Mouse (Mus musculus): ENCODE measurements around the gene Ech1. TPM values are rescaled to one million over a fixed set of nuclear protein-coding genes. Genes with fewer than 3 reads are reported as not detected.

The Ech1 gene
- total and polyA plus RNA-seq, 3 experiments, result 74.7 to 99.5 TPM; not detected in 1

DNA sequence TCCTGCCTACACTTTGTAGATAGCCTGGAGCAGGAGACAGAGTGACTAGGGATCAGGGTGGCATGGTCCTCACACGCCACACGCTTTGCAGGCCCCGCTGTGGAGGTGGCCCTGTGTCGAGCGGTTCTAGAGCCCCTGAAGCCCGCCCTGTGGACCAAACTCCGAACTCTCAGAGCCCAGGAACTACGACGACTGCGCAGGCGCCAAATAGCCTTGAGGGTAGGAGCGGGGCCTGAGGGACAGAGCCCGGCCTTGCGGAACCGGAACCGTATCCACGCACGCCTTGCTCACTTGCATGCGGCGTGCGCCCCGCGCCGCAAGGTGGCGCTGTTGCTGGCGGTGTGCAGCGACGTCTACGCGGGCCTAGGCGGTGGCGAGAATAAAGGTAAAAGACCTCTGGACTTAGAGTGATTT is 28.4 kb upstream of the Ech1 start (continued):
- TF ChIP-seq ZKSCAN1 (IDR thresholded peaks at IDR 0.05; ENCODE audit: low read depth, low read length) (no peak), KAT2A (conservative IDR thresholded peaks at IDR 0.05; ENCODE audit: low read depth, low read length) (no peak), TAL1 (IDR thresholded peaks at IDR 0.05; ENCODE audit: low read length) (no peak), SIN3A (IDR thresholded peaks at IDR 0.05; ENCODE audit: low read length) (peak; percentile 76), SMC3 (IDR thresholded peaks at IDR 0.05; ENCODE audit: low read depth, low read length) (peak; percentile 93), MEF2A (IDR thresholded peaks at IDR 0.05; ENCODE audit: extremely low read depth, insufficient replicate concordance, low read depth, low read length, poor library complexity, severe bottlenecking) (no peak), MAX (IDR thresholded peaks at IDR 0.05; ENCODE audit: low read length) (peak; percentile 69), GABPA (IDR thresholded peaks at IDR 0.05; ENCODE audit: low read depth, low read length) (no peak), ZNF384 (IDR thresholded peaks at IDR 0.05; ENCODE audit: low read depth, low read length) (peak; percentile 67; the same call in 1 of the 2 replicates), UBTF (IDR thresholded peaks at IDR 0.05; ENCODE audit: borderline replicate concordance, insufficient read depth, low read depth, low read length) (no peak), NRF1 (IDR thresholded peaks at IDR 0.05; ENCODE audit: insufficient read depth, low read depth, low read length, poor library complexity, severe bottlenecking) (peak; percentile 45; the same call in 1 of the 2 replicates), CHD1 (IDR thresholded peaks at IDR 0.05; ENCODE audit: low read depth, low read length) (no peak), POLR2AphosphoS2 (IDR thresholded peaks at IDR 0.05; ENCODE audit: low read length) (no peak), ZMIZ1 (IDR thresholded peaks at IDR 0.05; ENCODE audit: low read depth, low read length) (no peak), TCF12 (IDR thresholded peaks at IDR 0.05; ENCODE audit: low read depth, low read length) (peak; percentile 43), MXI1 (IDR thresholded peaks at IDR 0.05; ENCODE audit: low read depth, low read length) (peak; percentile 80), POLR2AphosphoS5 (IDR thresholded peaks at IDR 0.05; ENCODE audit: borderline replicate concordance, low read depth, low read length) (no peak), JUND (IDR thresholded peaks at IDR 0.05; ENCODE audit: low read depth, low read length) (no peak), ETS1 (IDR thresholded peaks at IDR 0.05; ENCODE audit: low read depth, low read length) (no peak)

DNA sequence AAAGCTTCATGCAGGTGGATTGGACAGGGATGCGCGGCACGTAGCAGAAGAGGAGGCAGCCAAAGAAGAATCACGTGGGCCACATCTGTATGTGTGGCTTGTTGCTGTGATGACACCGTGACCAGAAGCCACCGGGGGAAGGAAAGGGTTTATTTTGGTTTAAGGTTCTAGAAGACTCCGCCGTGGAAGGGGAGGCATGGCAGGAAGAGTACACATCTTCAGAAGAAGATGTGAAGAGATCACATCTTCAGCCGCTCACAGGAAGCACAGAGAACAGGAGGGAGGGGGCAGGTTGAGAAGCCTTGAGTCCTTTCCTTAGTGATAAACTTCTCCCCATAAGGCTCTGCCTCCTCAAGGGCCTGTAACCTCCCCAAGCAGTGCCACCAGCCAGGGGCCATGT is 25.0 kb upstream of the Ech1 start:
- Histone ChIP-seq H3K9ac (ENCODE audit: control insufficient read depth, low read depth, low read length, poor library complexity, severe bottlenecking) (no peak overlapping the region), H3K4me1 (ENCODE audit: control insufficient read depth in 1 of 2, insufficient read depth in 2 of 2, low read length in 2 of 2) (peaks cover 18% of the 10 kb centered on the region in 2 experiments), H3K36me3 (ENCODE audit: control insufficient read depth in 1 of 2, insufficient read depth in 2 of 2, low read length in 2 of 2) (peaks cover 0 to 22% of the 10 kb centered on the region in 2 experiments; a peak in 2 of 4 replicates), H3K27me3 (ENCODE audit: control insufficient read depth in 1 of 2, insufficient read depth in 2 of 2, low read length in 2 of 2) (no peaks in the 10 kb centered on the region), H3K4me3 (ENCODE audit: control insufficient read depth in 1 of 2, insufficient read depth in 1 of 2, low read depth in 2 of 2, low read length in 2 of 2) (no peak overlapping the region), H3K9me3 (replicated peaks; ENCODE audit: insufficient read depth, low read length) (no peaks in the 10 kb centered on the region), H3K79me2 (ENCODE audit: control insufficient read depth, insufficient read depth, low read length, poor library complexity) (peaks cover 9% of the 10 kb centered on the region; the same call in 1 of the 2 replicates), H3K27ac (ENCODE audit: control insufficient read depth, low read depth, low read length) (no peak overlapping the region)
- DNase-seq (ENCODE audit: low read depth, low spot score), result no peak
- TF ChIP-seq RAD21 (IDR thresholded peaks at IDR 0.05; ENCODE audit: low read depth, low read length) (no peak), ZC3H11A (IDR thresholded peaks at IDR 0.05; ENCODE audit: low read depth, low read length) (no peak), RCOR1 (IDR thresholded peaks at IDR 0.05; ENCODE audit: low read depth, low read length) (no peak), USF1 (IDR thresholded peaks at IDR 0.05; ENCODE audit: low read depth, low read length) (no peak), MAZ (IDR thresholded peaks at IDR 0.05; ENCODE audit: low read depth, low read length) (no peak), CTCF (IDR thresholded peaks at IDR 0.05 in 2 of 3, conservative IDR thresholded peaks at IDR 0.05 in 1 of 3; ENCODE audit: control insufficient read depth in 1 of 3, insufficient read depth in 1 of 3, low read depth in 2 of 3, low read length in 3 of 3, poor library complexity in 1 of 3, severe bottlenecking in 1 of 3) (no peak), E2F4 (IDR thresholded peaks at IDR 0.05; ENCODE audit: borderline replicate concordance, low read depth, low read length) (no peak), UBTF (IDR thresholded peaks at IDR 0.05; ENCODE audit: borderline replicate concordance, insufficient read depth, low read depth, low read length) (no peak), USF2 (IDR thresholded peaks at IDR 0.05; ENCODE audit: borderline replicate concordance in 1 of 2, insufficient read depth in 1 of 2, low read depth in 1 of 2, low read length in 2 of 2) (no peak), MYB (IDR thresholded peaks at IDR 0.05; ENCODE audit: low read depth, low read length) (no peak), TCF12 (IDR thresholded peaks at IDR 0.05; ENCODE audit: low read depth, low read length) (no peak), NELFE (IDR thresholded peaks at IDR 0.05; ENCODE audit: low read depth, low read length) (no peak), POLR2A (IDR thresholded peaks at IDR 0.05; ENCODE audit: control insufficient read depth in 1 of 2, insufficient read depth in 1 of 2, low read depth in 1 of 2, low read length in 2 of 2, poor library complexity in 1 of 2) (no peak), GATA1 (IDR thresholded peaks at IDR 0.05; ENCODE audit: low read depth, low read length) (no peak), NRF1 (IDR thresholded peaks at IDR 0.05; ENCODE audit: insufficient read depth, low read depth, low read length, poor library complexity, severe bottlenecking) (no peak), BHLHE40 (IDR thresholded peaks at IDR 0.05; ENCODE audit: borderline replicate concordance, low read depth, low read length) (no peak), GABPA (IDR thresholded peaks at IDR 0.05; ENCODE audit: low read depth, low read length) (no peak), JUND (IDR thresholded peaks at IDR 0.05; ENCODE audit: low read depth, low read length) (no peak)
